Mouse (Mus musculus): Measurements from ENCODE around the gene Fbxw11.
A peak's percentile ranks its signal among the peaks of the same experiment; 100 is the strongest.
"Not testable (repeated sequence)": the region's sequence is repeated elsewhere in the genome, so short reads cannot be mapped to it uniquely, and the experiment has no call there.

The Fbxw11 gene

GRCm38 (mm10) chr11:32642249-32642876, at the start of gene Fbxw11:
Gene Fbxw11, plus strand, starts transcription at chr11:32642724.
- peak; percentile 98 for DNase-seq (ENCODE audit: low read depth, low spot score)

- DNase-seq (ENCODE audit: low read depth, low spot score): no peak
Measured at GRCm38 (mm10) chr11:32593081-32593480, 49.4 kb upstream of the Fbxw11 start.

GRCm38 (mm10) chr11:32594122-32594521, 48.4 kb upstream of the Fbxw11 start:
- DNase-seq (ENCODE audit: low read depth, low spot score): no peak

- DNase-seq (ENCODE audit: low read depth, low spot score): no peak
Measured at GRCm38 (mm10) chr11:32600371-32600770, 42.2 kb upstream of the Fbxw11 start.

GRCm38 (mm10) chr11:32601528-32602323, 40.8 kb upstream of the Fbxw11 start:
- DNase-seq (ENCODE audit: low read depth, low spot score): no peak

GRCm38 (mm10) chr11:32604663-32605062, 37.9 kb upstream of the Fbxw11 start:
- DNase-seq (ENCODE audit: low read depth, low spot score): no peak

- no peak for DNase-seq (ENCODE audit: low read depth, low spot score)
Measured at GRCm38 (mm10) chr11:32605131-32605860, 37.2 kb upstream of the Fbxw11 start.

- DNase-seq (ENCODE audit: low read depth, low spot score): no peak
Measured at GRCm38 (mm10) chr11:32605907-32606306, 36.6 kb upstream of the Fbxw11 start.

- no peak for DNase-seq (ENCODE audit: low read depth, low spot score)
Measured at GRCm38 (mm10) chr11:32607319-32607718, 35.2 kb upstream of the Fbxw11 start.

- DNase-seq (ENCODE audit: low read depth, low spot score): no peak
Measured at GRCm38 (mm10) chr11:32610616-32611015, 31.9 kb upstream of the Fbxw11 start.

- DNase-seq (ENCODE audit: low read depth, low spot score): no peak
Measured at GRCm38 (mm10) chr11:32612304-32612703, 30.2 kb upstream of the Fbxw11 start.

GRCm38 (mm10) chr11:32614463-32614862, 28.1 kb upstream of the Fbxw11 start:
- DNase-seq (ENCODE audit: low read depth, low spot score): no peak

GRCm38 (mm10) chr11:32615561-32615960, 27.0 kb upstream of the Fbxw11 start:
- DNase-seq (ENCODE audit: low read depth, low spot score): no peak

- DNase-seq (ENCODE audit: low read depth, low spot score): no peak
Measured at GRCm38 (mm10) chr11:32616091-32616490, 26.4 kb upstream of the Fbxw11 start.

- DNase-seq (ENCODE audit: low read depth, low spot score): no peak
Measured at GRCm38 (mm10) chr11:32618036-32618435, 24.5 kb upstream of the Fbxw11 start.

GRCm38 (mm10) chr11:32618641-32619040, 23.9 kb upstream of the Fbxw11 start:
- not testable (repeated sequence) for DNase-seq (ENCODE audit: low read depth, low spot score)

GRCm38 (mm10) chr11:32619257-32619816, 23.2 kb upstream of the Fbxw11 start:
- DNase-seq (ENCODE audit: low read depth, low spot score): no peak

GRCm38 (mm10) chr11:32619866-32620456, 22.6 kb upstream of the Fbxw11 start:
- no peak for DNase-seq (ENCODE audit: low read depth, low spot score)

- DNase-seq (ENCODE audit: low read depth, low spot score): no peak
Measured at GRCm38 (mm10) chr11:32621831-32622478, 20.6 kb upstream of the Fbxw11 start.

- no peak for DNase-seq (ENCODE audit: low read depth, low spot score)
Measured at GRCm38 (mm10) chr11:32622479-32623190, 19.9 kb upstream of the Fbxw11 start.

- no peak for DNase-seq (ENCODE audit: low read depth, low spot score)
Measured at GRCm38 (mm10) chr11:32623236-32623635, 19.3 kb upstream of the Fbxw11 start.

Data from forelimb bud, embryonic 11.5 days (tissue).